Mouse (Mus musculus): ENCODE measurements around the gene Cry2.

Cry2 gene

GRCm38 (mm10) chr2:92388891-92389641 is 44.8 kb downstream of the Cry2 start:
- in situ Hi-C loops (cut with MboI): no loop called here

- in situ Hi-C loops (cut with MboI): no loop called here
Observed at GRCm38 (mm10) chr2:92388081-92388517, 45.7 kb downstream of the Cry2 start.

DNA sequence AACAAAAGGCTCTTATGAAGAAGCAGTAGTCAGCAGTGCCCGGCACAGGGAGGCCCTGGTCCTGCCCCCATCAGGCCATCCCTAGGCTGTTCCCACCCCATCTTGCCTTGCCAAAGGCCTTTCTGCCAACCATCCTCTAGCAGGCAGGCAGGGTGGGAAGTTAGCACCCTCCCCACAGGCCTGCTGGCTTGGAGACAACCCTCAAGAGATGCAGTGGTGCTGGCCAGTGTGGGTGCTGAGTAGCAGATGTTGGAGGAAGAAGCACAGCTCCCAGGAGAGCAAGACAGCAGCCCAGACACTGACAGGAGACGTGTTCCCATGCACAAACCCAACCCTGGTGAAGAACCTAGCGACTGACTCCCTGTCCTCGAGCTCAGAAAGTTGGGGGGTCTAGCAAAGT is 46.2 kb downstream of the Cry2 start:
- in situ Hi-C loops (cut with MboI): no loop called here

DNA sequence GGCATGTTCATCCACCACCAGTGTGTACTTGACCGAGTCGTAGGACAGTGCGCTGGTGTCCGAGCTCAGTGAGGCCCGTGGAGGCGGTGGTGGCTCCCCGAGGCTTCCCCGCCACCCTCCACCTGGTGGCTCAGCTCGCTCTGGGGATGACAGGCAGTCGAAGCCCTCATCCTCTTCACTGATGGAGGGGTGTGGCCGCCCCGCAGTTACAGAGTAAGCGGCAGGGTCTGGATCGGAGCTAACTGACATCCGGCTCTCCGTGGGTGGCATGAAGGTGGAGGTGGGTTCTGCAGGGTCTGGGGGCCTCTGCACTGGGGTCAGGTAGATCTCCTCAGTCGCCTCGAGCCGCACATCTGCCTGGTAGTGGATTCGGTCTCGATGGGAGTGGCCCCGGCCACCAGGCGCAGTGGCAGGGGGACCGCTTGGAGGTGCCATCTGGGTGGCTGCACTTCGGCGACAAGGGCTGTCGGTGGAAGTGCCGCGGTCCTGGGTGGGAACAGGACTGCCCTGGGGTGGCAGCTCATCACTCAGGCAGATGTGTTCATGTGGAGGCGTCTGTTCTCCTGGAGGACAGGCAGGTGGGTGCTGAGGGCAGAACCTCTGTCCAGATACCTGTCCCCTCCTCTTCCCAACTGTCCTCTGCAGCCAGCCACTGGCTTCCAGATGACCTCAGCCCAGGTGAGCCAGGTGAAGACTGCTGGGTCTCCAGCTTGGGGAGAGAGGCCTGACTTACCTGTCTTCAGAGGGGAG is 46.8 kb downstream of the Cry2 start:
- in situ Hi-C loops (cut with MboI): no loop called here

DNA sequence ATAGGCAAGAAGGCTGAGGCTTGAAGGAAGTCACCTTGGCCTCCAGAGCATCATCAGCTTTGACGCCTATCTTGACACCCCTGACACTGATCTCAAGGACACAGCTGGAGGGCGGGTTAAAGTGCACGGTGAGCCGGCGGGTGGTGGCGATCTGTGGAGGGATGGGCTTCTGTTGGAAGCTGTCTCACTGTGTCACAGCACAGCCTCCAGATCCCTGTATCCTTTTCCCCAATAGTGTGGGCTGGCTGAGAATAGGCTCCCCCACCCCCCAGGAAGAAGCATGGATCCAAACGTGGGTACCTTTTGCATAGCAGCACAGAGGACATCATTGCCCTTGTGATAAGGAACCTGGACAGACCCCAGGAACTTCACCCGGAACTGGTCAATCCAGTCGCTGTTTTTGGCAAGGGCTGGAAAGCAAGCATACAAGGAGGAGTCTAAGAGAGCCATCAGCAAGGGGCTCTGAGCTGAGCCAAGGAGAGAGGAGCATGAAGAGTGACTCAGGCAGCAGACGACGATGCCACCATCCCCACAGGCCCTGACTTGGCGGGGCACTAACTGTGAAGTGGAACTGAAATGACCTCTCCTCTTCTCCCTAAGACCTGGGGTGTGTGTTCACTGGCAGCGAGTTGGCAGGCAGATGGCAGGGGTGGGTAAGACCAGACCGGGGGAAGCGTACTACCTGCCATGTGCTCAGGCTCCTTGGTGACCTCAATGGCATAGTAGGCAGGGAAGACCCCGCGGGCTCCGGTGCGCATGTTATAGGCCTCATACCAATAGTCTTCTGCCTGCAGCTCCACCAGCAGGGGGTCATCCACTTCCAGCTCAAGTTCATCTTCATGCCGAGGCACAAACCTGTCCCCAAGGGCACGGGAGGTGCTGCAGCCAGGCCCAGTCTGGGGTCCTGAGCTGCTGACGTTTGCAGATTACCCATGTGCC is 48.5 kb downstream of the Cry2 start:
- in situ Hi-C loops (cut with MboI): no loop called here

- in situ Hi-C loops (cut with MboI): no loop called here
Observed at GRCm38 (mm10) chr2:92384101-92384500, 49.7 kb downstream of the Cry2 start.

GRCm38 (mm10) chr2:92382759-92383158 is 51.1 kb downstream of the Cry2 start:
- in situ Hi-C loops (cut with MboI): no loop called here

- in situ Hi-C loops (cut with MboI): no loop called here
Observed at GRCm38 (mm10) chr2:92381901-92382588, 51.8 kb downstream of the Cry2 start, which contains the start of gene 1700029I15Rik. TSS of gene 1700029I15Rik (plus strand) at chr2:92382538.

- in situ Hi-C loops (cut with MboI): no loop called here
Observed at GRCm38 (mm10) chr2:92381161-92381560, 52.7 kb downstream of the Cry2 start.

GRCm38 (mm10) chr2:92380495-92381050 is 53.3 kb downstream of the Cry2 start:
- in situ Hi-C loops (cut with MboI): no loop called here

DNA sequence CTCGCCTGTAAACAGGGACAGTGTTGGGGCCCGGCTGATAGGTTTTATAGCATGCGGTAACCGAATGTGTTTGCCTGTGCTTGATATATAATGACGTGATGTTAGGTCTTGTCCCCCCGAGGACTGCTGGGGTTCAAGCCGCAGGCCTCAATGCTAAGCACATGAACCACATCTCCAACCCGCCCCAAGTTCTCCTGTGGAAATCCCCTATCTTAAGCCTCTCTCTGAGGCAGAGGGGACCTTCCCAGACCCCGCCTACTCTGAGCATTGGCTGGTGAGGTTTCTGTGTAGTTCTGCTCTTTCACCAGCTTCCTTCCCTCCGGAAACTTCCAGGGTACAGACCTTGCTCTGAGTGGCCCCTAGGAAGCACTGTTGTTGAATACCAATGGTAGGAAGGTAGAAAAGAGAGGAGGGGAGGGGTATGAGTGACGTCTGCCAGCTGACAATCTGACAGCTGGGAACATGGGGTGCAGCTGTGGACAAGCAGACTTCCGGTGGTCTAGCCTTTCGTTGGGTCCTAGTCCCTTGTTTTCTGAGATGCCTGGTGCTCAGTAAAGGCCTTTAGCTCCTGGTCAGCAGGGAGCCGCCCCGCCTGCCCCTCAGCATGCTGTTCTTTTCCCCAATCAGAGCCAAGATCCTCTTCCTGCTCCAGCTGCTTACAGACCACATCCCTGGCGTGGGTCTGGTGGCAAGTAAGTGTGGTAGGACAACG is 53.9 kb downstream of the Cry2 start:
- in situ Hi-C loops (cut with MboI): no loop called here

- in situ Hi-C loops (cut with MboI): no loop called here
Observed at GRCm38 (mm10) chr2:92377320-92377719, 56.5 kb downstream of the Cry2 start.

DNA sequence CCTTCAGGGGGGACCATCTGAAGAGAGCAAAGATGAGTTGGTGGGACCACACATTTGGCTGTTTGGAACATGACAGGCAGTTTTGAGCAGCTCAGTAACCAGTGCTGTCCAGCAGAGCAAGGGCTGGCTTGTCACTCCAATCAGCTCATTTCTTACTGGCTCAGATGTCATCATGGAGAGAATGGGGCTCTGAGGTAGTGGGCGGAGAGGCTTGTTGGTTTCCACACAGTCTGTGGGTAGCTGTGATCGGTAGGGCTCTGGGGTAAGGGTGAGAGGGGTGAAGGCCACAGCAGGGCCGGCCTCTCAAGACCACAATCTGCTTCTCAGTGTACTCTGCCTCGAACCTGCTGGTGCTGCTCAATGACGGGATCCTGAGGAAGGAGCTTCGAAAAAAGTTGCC is 57.5 kb downstream of the Cry2 start:
- in situ Hi-C loops (cut with MboI): no loop called here

DNA sequence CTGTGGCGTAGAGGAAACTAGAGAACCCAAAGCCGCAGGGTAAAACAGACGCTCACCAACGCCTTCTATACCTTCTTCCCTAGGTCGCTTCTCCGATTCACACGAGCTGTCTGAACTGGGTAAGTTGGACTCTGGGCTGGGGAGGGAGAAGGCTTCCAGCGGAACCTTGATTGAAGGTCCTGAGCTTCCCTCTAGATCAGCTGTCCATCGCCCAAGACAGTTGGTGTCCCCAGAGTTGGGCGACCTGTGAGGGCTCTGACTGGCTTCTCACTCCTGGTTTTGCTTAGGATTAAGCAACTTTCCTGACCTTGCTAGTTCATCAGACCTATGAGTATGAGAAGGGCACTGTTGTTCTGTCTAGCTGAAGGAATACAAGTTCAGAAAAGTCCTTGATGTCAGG is 58.1 kb downstream of the Cry2 start:
- in situ Hi-C loops (cut with MboI): no loop called here

GRCm38 (mm10) chr2:92375099-92375623 is 58.7 kb downstream of the Cry2 start:
- in situ Hi-C loops (cut with MboI): no loop called here

GRCm38 (mm10) chr2:92374514-92374913 is 59.3 kb downstream of the Cry2 start, which contains the start of the genes Pex16 and Large2:
TSS of gene Pex16 (plus strand) at chr2:92374676.
TSS of gene Large2 (minus strand) at chr2:92374869.
- in situ Hi-C loops (cut with MboI): no loop called here

DNA sequence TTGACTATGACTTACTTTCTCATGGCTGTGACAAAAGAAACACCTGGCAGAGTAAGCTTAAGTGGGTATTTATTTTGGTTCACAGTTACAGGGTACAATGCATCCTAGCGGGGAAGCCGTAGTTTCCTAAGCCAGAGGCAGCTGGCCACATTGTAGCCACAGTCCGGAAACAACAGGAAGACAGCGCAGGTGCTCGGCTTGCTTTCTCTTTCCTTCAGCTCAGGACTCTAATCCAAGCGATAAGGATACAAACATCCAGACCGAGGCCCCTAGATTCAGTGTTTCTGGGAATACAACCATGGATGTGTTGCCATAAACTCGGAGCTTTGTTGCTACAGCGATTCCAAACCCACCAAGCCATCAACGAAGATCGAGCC is 60.4 kb downstream of the Cry2 start:
- in situ Hi-C loops (cut with MboI): no loop called here

DNA sequence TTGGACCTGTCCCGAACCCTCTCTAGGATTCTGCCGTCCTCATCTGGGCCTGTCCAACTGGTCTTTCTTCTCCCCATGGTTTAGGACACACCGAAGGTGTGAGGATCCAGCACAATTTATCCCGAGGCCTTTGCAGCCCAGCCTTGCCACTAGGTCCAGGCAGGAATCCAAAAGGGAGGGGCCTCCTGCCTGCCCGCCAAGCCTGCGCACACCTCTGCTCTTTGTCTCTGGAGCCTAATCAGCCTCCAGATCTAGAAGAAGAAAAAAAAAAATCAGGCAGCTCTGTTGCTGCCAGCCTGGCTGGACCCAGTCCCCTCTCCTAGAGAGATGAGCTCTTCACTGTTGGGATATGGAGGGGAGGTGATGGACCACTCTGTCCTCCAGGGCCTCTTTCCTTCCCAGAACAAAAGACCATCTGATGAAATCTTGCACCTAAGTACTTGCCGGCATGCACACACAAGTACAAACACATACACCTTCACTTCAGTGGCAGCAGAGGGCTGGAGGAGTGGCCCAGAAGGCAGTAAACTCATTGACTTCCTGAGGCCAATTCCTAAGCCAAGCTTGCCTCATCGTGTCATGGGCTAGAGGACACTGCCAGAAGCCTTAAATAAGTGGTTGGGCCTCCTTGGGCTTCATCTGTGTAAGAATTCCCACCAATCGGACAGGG is 60.9 kb downstream of the Cry2 start:
- in situ Hi-C loops (cut with MboI): no loop called here

DNA sequence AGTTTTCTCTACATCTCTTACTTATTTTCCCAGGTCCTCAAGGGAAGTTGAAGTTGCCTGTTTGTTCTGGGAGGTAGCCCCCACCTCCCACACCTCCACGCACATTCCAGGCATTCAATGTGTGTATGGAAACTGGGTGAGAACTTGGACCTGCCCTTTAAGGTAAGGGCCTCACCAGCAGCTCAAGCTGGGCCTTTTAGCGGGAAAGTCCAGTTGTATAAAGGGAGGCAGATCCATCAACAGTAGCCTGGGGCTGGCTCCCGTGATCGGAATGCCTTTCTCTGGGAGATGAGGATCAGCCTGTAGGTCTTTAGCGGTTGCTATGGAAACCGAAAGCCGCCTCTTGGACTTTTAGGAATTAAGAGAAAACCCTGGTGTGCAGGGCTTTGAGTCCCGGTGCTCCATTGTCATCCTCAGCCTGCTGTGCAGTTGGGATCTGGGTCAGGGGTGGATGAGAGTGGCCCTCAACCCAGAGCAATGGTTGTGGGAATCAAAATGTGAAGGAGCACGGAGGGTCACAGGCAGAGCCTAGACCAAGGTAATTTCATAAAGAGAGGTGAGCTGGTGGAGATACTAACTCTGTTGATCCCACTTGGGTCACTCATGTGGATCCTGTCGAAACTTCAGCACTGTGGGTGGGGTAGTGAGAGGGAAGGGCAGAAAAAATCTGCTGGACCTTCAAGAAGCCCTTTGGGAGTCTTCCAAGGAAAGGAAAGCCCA is 61.7 kb downstream of the Cry2 start:
- in situ Hi-C loops (cut with MboI): no loop called here

All from mature B cell (primary cell).